Mouse (Mus musculus) brain, embryonic 14.5 days (tissue): ENCODE measurements at regions not wholly inside any gene's neighbourhood (a gene's known extent, or its start where the extent isn't known, plus 50 kb on each side); places are given as distances from the start of the nearest gene placed in this dataset.

ENCODE experiments used
- CTCF ChIP-seq: fragments of 200-500 bp; IDR thresholded peaks from 2 replicates; pipeline ENCODE4 v1.5.1; 2012; ENCODE audit warnings: inconsistent platforms, mild to moderate bottlenecking, moderate library complexity, borderline replicate concordance; ENCODE audit not compliant: insufficient read depth, insufficient read length; ENCODE audit errors: extremely low read depth
- POLR2A ChIP-seq: fragments of 200-500 bp; IDR thresholded peaks from 2 replicates; pipeline ENCODE4 v1.6.1; 2012; ENCODE audit warnings: mild to moderate bottlenecking, inconsistent platforms, borderline replicate concordance; ENCODE audit not compliant: poor library complexity, insufficient read depth, insufficient read length, severe bottlenecking; ENCODE audit errors: extremely low read depth

DNA sequence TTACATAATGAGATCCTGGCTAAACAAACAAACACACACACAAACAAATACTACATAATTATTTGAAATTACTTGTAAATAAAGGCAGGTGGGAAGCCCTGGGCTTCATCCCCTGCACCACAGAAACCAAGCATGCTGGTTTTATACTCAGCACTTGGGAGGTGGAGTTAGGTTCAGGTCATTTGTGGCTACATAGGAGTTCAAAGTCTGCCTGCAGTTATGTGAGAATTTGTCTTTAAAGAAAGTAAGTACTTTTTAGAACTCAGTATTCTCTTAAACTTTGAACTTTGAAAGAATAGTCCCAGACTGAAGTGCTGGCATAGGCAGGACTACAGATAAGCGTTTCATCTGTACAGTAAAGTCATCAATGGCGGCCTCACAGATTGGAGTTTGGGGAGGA is 107.6 kb upstream of the Zfp217 start:
- no peak for TF ChIP-seq CTCF
- TF ChIP-seq POLR2A: no peak
